Mouse (Mus musculus) erythroid progenitor cell, adult 5-6 weeks (primary cell): ENCODE measurements around the gene Gm17651. TPM values are rescaled to one million over a fixed set of nuclear protein-coding genes. Genes with fewer than 3 reads are reported as not detected.
A peak's percentile ranks its signal among the peaks of the same experiment; 100 is the strongest.

Experiments used
- ATAC-seq: replicated peaks from 2 replicates; pipeline ENCODE4 v1.8.0; 2016; ENCODE audit warnings: moderate number of reproducible peaks, mild to moderate bottlenecking, moderate TSS enrichment, inconsistent platforms; ENCODE audit not compliant: poor library complexity, low FRiP score, severe bottlenecking
- total RNA-seq, 2 experiments: library from RNA; stranded (forward) in 1 of 2; stranded (reverse) in 1 of 2; fragments of 150-400 nt in 1 of 2; fragments of 186-747, 209-891 nt in 1 of 2; gene quantifications; 2 replicates each; pipeline versions ENCODE4 v1.2.3 to v1.2.4; 2015 to 2017; ENCODE audit warnings: low replicate concordance in 2 of 2

Gm17651 gene
- total RNA-seq, 2 experiments from 2014 or later, result not detected

DNA sequence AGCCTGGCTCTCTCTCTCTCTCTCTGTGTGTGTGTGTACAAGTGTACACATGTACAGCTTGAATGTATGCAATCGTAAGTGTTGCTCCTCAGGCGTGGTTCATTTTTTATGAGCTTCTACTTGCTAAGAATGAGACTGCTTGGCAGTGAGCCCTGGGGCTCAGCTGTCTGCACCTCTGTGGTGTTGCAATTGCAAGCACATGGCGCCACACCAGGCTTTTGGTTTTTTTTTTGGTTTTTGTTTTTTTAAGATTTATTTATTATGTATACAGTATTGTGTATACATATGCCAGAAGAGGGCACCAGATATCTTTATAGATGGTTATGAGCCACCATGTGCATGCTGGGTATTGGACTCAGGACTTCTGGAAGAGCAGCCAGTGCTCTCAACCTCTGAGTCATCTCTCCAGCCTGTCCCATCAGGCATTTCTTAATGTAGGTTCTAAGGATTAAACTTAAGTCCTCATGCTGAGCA is 40.2 kb downstream of the Gm17651 start:
- ATAC-seq, result no peak

DNA sequence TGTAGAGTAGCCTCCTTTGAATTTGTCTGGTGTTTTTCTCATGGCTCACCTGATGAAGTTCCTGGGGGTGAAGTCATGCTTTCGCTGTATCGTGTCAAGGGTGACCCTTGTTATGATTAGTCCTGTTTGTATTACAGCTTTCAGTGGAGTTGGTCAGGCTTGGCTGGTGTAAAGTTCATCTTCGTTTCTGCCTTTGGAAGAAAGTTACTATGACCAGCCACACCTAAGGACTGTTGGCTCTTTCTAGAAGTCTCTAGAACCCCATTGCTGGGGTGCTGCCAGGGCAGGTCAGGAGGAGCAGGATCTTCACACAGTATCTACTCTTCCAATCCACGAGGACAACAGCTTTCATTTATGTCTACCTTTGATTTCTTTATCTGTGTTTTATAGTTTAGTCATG is 41.0 kb downstream of the Gm17651 start:
- no peak for ATAC-seq

DNA sequence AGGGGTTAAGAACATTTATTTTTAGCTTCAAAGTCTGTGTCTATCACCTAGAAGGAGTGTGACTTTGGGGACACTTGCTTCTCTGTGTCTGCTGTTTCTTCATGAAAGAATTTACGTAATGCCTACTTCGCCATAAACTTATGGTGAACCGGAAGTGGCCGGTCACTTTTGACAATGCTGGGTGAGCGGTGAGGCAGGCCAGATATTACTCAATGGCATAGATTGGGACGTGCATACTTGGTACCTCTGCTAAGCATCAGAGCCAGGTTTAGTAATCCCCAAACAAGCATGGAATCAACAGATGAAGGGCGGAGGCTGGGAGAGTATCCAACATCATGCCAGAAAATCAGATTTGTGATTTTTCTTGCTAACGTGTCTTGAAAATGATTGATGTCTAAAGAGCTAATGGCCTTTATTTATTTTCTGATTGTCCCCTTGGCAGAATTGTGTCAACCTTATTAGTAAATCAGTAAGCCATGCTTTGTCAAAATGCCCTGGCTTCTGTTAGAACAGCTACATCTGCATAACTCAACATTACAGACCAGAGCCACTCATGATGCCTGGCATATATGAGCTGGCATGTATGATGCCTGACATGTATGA is 43.1 kb downstream of the Gm17651 start:
- no peak for ATAC-seq

DNA sequence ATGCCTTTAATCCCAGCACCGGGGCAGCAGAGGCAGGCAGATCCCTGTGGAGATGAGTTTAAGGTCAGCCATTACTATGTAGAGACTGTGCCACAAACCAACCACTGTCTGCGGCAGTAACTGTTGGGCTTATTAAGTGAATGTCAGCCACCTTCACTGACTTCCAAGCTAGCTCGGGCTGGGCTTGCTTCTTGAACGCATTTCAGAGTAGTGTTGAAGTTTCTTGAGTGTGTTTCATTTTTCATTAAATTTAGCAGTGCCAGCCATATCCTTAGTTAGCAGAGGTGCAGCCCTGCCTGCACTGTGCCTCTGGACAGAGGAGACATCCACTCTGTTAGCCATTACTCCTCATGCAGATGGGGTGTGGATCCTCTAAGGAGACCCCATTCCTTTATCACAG is 43.7 kb downstream of the Gm17651 start:
- no peak for ATAC-seq

DNA sequence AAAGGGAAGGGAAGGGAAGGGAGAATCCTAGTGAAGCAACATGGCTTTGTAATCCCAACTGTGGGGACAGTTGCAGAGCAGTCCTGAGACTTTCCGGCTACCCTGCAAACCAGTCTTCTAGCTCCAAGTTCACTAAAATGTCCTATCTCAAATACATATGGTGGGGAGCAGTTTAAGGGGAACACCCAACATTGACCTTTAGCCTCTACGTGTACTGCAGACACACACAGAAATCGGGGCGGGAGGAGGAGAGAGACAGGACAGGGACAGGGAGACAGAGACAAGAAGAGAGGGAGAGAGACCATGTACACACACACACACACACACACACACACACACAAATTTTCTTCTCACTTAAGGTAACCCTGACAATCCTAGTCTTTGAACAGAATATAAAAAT is 44.6 kb downstream of the Gm17651 start:
- ATAC-seq, result no peak

DNA sequence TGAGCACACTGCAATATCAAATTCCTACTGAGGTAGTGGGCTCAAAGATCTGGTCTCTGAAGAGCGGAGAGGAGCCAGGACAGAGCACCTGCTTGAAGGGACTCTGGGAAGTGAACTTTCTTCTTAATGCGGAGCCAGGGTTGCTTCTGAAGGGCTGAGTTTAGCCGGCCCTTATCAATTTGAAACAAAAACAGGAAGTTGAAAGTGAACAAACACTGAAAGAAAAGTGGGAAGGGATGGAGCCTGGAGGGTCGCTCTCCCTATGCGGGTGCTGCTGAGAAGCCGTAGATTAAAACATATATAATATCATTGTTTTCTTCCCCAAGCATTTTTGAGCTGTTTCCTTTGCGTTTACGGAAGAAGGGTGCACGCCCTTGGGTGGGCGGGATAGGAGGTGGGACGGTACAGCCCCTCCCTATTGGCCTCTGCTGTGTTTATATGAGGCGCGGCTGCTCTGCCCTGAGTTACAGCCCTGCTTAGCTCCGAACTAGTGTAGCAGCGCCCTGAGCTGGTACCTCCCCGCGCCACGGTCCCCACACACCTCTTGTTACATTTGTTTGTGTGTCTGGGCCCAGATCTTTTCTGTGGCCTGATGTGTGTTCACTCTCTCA is 46.0 kb downstream of the Gm17651 start, which contains the start of gene Fmo5:
Gene Fmo5, plus strand, starts transcription at position 414 of the 611 bp plus-strand sequence.
- ATAC-seq, result peak; percentile 99

DNA sequence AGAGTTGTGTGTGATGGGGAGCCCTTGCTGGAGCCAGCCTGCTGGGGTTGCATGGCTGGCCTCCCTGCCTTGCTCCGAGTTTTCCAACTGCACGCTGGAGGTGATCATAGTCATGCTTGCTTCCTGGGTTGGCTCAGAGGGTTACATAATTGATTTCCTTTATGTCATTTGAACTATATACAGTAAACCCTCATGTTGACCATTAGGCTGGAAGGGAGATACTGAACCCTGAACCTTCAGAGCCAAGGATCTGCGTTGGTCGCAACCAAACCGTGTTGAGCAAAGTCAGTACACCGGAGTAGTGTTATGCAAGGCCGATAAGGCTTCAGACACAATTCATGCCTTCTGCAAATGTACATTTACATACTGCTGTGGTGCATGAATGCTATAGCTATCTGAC is 46.6 kb downstream of the Gm17651 start:
- ATAC-seq, result no peak

DNA sequence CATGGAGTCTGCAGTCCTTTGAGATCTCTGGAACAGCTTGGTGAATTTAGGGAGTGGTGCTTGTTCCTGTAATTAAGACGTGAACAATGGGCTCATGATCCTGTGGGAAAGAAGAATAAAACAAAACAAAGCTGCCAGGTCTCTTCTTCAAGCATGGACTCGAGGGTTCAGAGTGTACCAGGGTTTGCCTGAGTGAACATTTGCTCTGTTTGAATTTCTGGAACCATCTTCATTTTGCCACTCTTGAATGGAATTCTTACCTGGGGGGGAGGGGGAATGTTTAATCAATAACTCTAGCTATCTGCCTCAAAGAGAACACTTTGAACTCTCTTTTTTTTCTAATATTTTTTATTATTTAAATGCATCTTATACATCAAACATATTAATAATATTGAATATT is 49.9 kb downstream of the Gm17651 start:
- ATAC-seq, result no peak

Other genes starting within 250 kb of the Gm17651 start
- 5.8 and 7.1 TPM in 2 replicates for gene Chd1l, start 64.5 kb downstream of the Gm17651 start, total RNA-seq (2015; ENCODE audit: low replicate concordance)
- 7.3 and 18.7 TPM in 2 replicates for gene Chd1l, start 64.5 kb downstream of the Gm17651 start, total RNA-seq (2017; ENCODE audit: low replicate concordance)
- 2.1 and 3.2 TPM in 2 replicates for gene Fmo5, start 45.9 kb downstream of the Gm17651 start, total RNA-seq (2015; ENCODE audit: low replicate concordance)
- 0.83 and 0.90 TPM in 2 replicates for gene Fmo5, start 45.9 kb downstream of the Gm17651 start, total RNA-seq (2017; ENCODE audit: low replicate concordance)
- 0.36 and 0.42 TPM in 2 replicates for gene Prkab2, start 16.5 kb downstream of the Gm17651 start, total RNA-seq (2015; ENCODE audit: low replicate concordance)
- gene Prkab2, start 16.5 kb downstream of the Gm17651 start, total RNA-seq (2017; ENCODE audit: low replicate concordance), result 0.38 and 0.64 TPM in 2 replicates
- 1.3 and 1.8 TPM in 2 replicates for gene Pde4dip, start 214.0 kb upstream of the Gm17651 start, total RNA-seq (2015; ENCODE audit: low replicate concordance)
- 1.8 and 2.3 TPM in 2 replicates for gene Pde4dip, start 214.0 kb upstream of the Gm17651 start, total RNA-seq (2017; ENCODE audit: low replicate concordance)
- 23.5 and 38.2 TPM in 2 replicates for gene Sec22b, start 226.5 kb upstream of the Gm17651 start, total RNA-seq (2015; ENCODE audit: low replicate concordance)
- 8.7 and 31.7 TPM in 2 replicates for gene Sec22b, start 226.5 kb upstream of the Gm17651 start, total RNA-seq (2017; ENCODE audit: low replicate concordance)